Mouse (Mus musculus) CH12.LX (cell line): ENCODE results near the gene Wee1. TPM values are rescaled to one million over a fixed set of nuclear protein-coding genes. Genes with fewer than 3 reads are reported as not detected.
A peak's percentile ranks its signal among the peaks of the same experiment; 100 is the strongest.

Source experiments
- DNase-seq: peaks from one replicate; pipeline ENCODE4 v3.0.0-alpha.2; 2013; ENCODE audit errors: extremely low read depth
- H3K27ac ChIP-seq: 2 replicates; pipeline ENCODE4 v1.5.1; 2012; ENCODE audit warnings: low read depth, mild to moderate bottlenecking, control low read depth, moderate library complexity; ENCODE audit not compliant: insufficient read depth
- H3K27me3 ChIP-seq: replicated peaks from 2 replicates; pipeline ENCODE3; 2012; ENCODE audit warnings: inconsistent platforms
- H3K36me3 ChIP-seq, 2 experiments: replicated peaks in 1 of 2; 2 replicates each; pipeline versions ENCODE3 to v1.6.1; 2012; ENCODE audit warnings: inconsistent platforms in 1 of 2, low read length in 1 of 2, mild to moderate bottlenecking in 1 of 2, mixed read lengths in 1 of 2, moderate library complexity in 1 of 2; ENCODE audit not compliant: control insufficient read depth in 1 of 2, insufficient read depth in 1 of 2
- H3K4me1 ChIP-seq, 2 experiments: 2 replicates each; pipeline ENCODE4 v1.6.1; 2012; ENCODE audit warnings: inconsistent platforms in 1 of 2, moderate library complexity in 1 of 2; ENCODE audit not compliant: insufficient read depth in 2 of 2, control insufficient read depth in 1 of 2
- H3K4me2 ChIP-seq: 2 replicates; pipeline ENCODE4 v1.6.1; 2012; ENCODE audit warnings: low read depth, mild to moderate bottlenecking, control low read depth; ENCODE audit not compliant: poor library complexity, insufficient read depth, severe bottlenecking
- H3K4me3 ChIP-seq, 3 experiments: fragments of 150-350 bp in 1 of 3; sonication (generic) in 1 of 3; replicated peaks in 1 of 3; 2 replicates each; pipeline versions ENCODE3 to v1.5.1; 2011 to 2012; ENCODE audit warnings: low read depth in 2 of 3, low read length in 2 of 3, mild to moderate bottlenecking in 2 of 3, moderate library complexity in 2 of 3, control low read depth in 1 of 3, improper control_type of control experiment in 1 of 3, inconsistent platforms in 1 of 3, mixed read lengths in 1 of 3; ENCODE audit not compliant: poor library complexity in 1 of 3
- H3K79me2 ChIP-seq: replicated peaks from 2 replicates; pipeline ENCODE4 v1.6.1; 2012; ENCODE audit warnings: mild to moderate bottlenecking, moderate library complexity; ENCODE audit not compliant: control insufficient read depth, poor library complexity, insufficient read depth, severe bottlenecking; ENCODE audit errors: extremely low read depth
- H3K9ac ChIP-seq: 2 replicates; pipeline ENCODE4 v1.6.1; 2012; ENCODE audit warnings: low read depth, mild to moderate bottlenecking, control low read depth, moderate library complexity; ENCODE audit not compliant: insufficient read depth
- H3K9me3 ChIP-seq: replicated peaks from 2 replicates; pipeline ENCODE3; 2012; ENCODE audit warnings: low read length, inconsistent platforms, mixed read lengths
- BHLHE40 ChIP-seq: IDR thresholded peaks from 2 replicates; pipeline ENCODE4 v1.6.1; 2011; ENCODE audit warnings: mild to moderate bottlenecking, low read depth, low read length, improper control_type of control experiment
- CHD2 ChIP-seq: IDR thresholded peaks from 2 replicates; pipeline ENCODE4 v1.6.1; 2011; ENCODE audit warnings: low read length, improper control_type of control experiment
- CTCF ChIP-seq, 2 experiments: IDR thresholded peaks in 1 of 2; conservative IDR thresholded peaks in 1 of 2; 2 replicates each; pipeline ENCODE4 v1.5.1; 2011 to 2012; ENCODE audit warnings: low read depth in 2 of 2, low read length in 2 of 2, improper control_type of control experiment in 1 of 2, inconsistent platforms in 1 of 2, mild to moderate bottlenecking in 1 of 2, moderate library complexity in 1 of 2
- EP300 ChIP-seq: IDR thresholded peaks from 2 replicates; pipeline ENCODE4 v1.6.1; 2011; ENCODE audit warnings: low read length, improper control_type of control experiment
- ETS1 ChIP-seq: conservative IDR thresholded peaks from 2 replicates; pipeline ENCODE4 v1.6.1; 2012; ENCODE audit warnings: low read depth, mild to moderate bottlenecking, inconsistent platforms, low read length, improper control_type of control experiment, moderate library complexity
- HCFC1 ChIP-seq: IDR thresholded peaks from 2 replicates; pipeline ENCODE4 v1.6.1; 2012; ENCODE audit warnings: low read depth, mild to moderate bottlenecking, inconsistent platforms, low read length, improper control_type of control experiment
- IRF4 ChIP-seq: IDR thresholded peaks from 2 replicates; pipeline ENCODE4 v1.6.1; 2014; ENCODE audit warnings: low read depth, mild to moderate bottlenecking, inconsistent platforms, low read length, improper control_type of control experiment
- JUND ChIP-seq: conservative IDR thresholded peaks from 2 replicates; pipeline ENCODE4 v1.6.1; 2011; ENCODE audit warnings: low read depth, low read length, improper control_type of control experiment
- MAFK ChIP-seq: IDR thresholded peaks from 2 replicates; pipeline ENCODE4 v1.6.1; 2011; ENCODE audit warnings: low read length, improper control_type of control experiment; ENCODE audit not compliant: insufficient replicate concordance
- MEF2A ChIP-seq: IDR thresholded peaks from 2 replicates; pipeline ENCODE4 v1.6.1; 2014; ENCODE audit warnings: low read depth, mild to moderate bottlenecking, inconsistent platforms, low read length, improper control_type of control experiment, borderline replicate concordance
- MXI1 ChIP-seq: IDR thresholded peaks from 2 replicates; pipeline ENCODE4 v1.6.1; 2011; ENCODE audit warnings: mild to moderate bottlenecking, low read depth, low read length, improper control_type of control experiment
- MYC ChIP-seq: IDR thresholded peaks from 2 replicates; pipeline ENCODE4 v1.6.1; 2011; ENCODE audit warnings: low read depth, mild to moderate bottlenecking, improper control_type of control experiment, low read length
- NELFE ChIP-seq: IDR thresholded peaks from 2 replicates; pipeline ENCODE4 v1.6.1; 2011; ENCODE audit warnings: low read depth, low read length, improper control_type of control experiment
- NRF1 ChIP-seq: IDR thresholded peaks from 2 replicates; pipeline ENCODE4 v1.6.1; 2014; ENCODE audit warnings: low read depth, mild to moderate bottlenecking, inconsistent platforms, low read length, improper control_type of control experiment, moderate library complexity
- PAX5 ChIP-seq: IDR thresholded peaks from 2 replicates; pipeline ENCODE4 v1.6.1; 2012; ENCODE audit warnings: low read length, inconsistent platforms, mixed read lengths
- POLR2A ChIP-seq: IDR thresholded peaks from 2 replicates; pipeline ENCODE4 v1.6.1; 2011; ENCODE audit warnings: low read depth, mild to moderate bottlenecking, improper control_type of control experiment, low read length
- POLR2AphosphoS2 ChIP-seq: IDR thresholded peaks from 2 replicates; pipeline ENCODE4 v1.6.1; 2011; ENCODE audit warnings: low read depth, low read length, improper control_type of control experiment
- RAD21 ChIP-seq: IDR thresholded peaks from 2 replicates; pipeline ENCODE4 v1.6.1; 2011; ENCODE audit warnings: low read depth, mild to moderate bottlenecking, low read length, improper control_type of control experiment, moderate library complexity
- RCOR1 ChIP-seq: conservative IDR thresholded peaks from 2 replicates; pipeline ENCODE4 v1.6.1; 2012; ENCODE audit warnings: low read depth, mild to moderate bottlenecking, inconsistent platforms, low read length, improper control_type of control experiment
- SIN3A ChIP-seq: IDR thresholded peaks from 2 replicates; pipeline ENCODE4 v1.6.1; 2012; ENCODE audit warnings: low read length, improper control_type of control experiment, inconsistent platforms
- SMC3 ChIP-seq: IDR thresholded peaks from 2 replicates; pipeline ENCODE4 v1.6.1; 2011; ENCODE audit warnings: low read depth, low read length, improper control_type of control experiment
- TBP ChIP-seq: conservative IDR thresholded peaks from 2 replicates; pipeline ENCODE4 v1.6.1; 2011; ENCODE audit warnings: low read depth, low read length, improper control_type of control experiment
- TCF12 ChIP-seq: IDR thresholded peaks from 2 replicates; pipeline ENCODE4 v1.6.1; 2014; ENCODE audit warnings: low read depth, mild to moderate bottlenecking, inconsistent platforms, low read length, improper control_type of control experiment
- UBTF ChIP-seq: IDR thresholded peaks from 2 replicates; pipeline ENCODE4 v1.6.1; 2012; ENCODE audit warnings: low read depth, mild to moderate bottlenecking, inconsistent platforms, low read length, improper control_type of control experiment, moderate library complexity
- USF1 ChIP-seq: IDR thresholded peaks from 2 replicates; pipeline ENCODE4 v1.6.1; 2014; ENCODE audit warnings: low read depth, mild to moderate bottlenecking, inconsistent platforms, low read length, improper control_type of control experiment
- USF2 ChIP-seq: conservative IDR thresholded peaks from 2 replicates; pipeline ENCODE4 v1.6.1; 2011; ENCODE audit warnings: low read depth, low read length, improper control_type of control experiment
- ZKSCAN1 ChIP-seq: IDR thresholded peaks from 2 replicates; pipeline ENCODE4 v1.6.1; 2012; ENCODE audit warnings: low read depth, inconsistent platforms, low read length, improper control_type of control experiment, borderline replicate concordance
- ZMIZ1 ChIP-seq: IDR thresholded peaks from 2 replicates; pipeline ENCODE4 v1.6.1; 2012; ENCODE audit warnings: low read depth, mild to moderate bottlenecking, inconsistent platforms, low read length, improper control_type of control experiment
- ZNF384 ChIP-seq: IDR thresholded peaks from 2 replicates; pipeline ENCODE4 v1.6.1; 2012; ENCODE audit warnings: low read depth, low read length, improper control_type of control experiment, inconsistent platforms
- dilution Hi-C: fragments of 300-500 bp; cut with MboI; formaldehyde crosslinking; loops from 2 replicates; pipeline ENCODE4 v1.14.3; 2020; ENCODE audit warnings: low sequenced_read_pairs; ENCODE audit not compliant: extremely low pct_unique_long_range_greater_than_20kb, extremely low pct_ligation_motif_present
- in situ Hi-C: fragments of 300-500 bp; cut with MboI; formaldehyde crosslinking; loops from 3 replicates; pipeline ENCODE4 v1.14.3; 2019; ENCODE audit warnings: low sequenced_read_pairs, low pct_ligation_motif_present, low pct_unique_long_range_greater_than_20kb, mixed read lengths
- polyA plus RNA-seq: library from polyadenylated mRNA; unstranded; fragments of >175 nt; gene quantifications from 2 replicates; pipeline ENCODE4 v1.2.1, GENCODE M21; 2012; ENCODE audit warnings: low read depth; ENCODE audit not compliant: insufficient read length
- total RNA-seq, 2 experiments: library from RNA; depleted of rRNA; stranded (reverse); fragments of 300-350 nt in 1 of 2; fragments of >200 nt in 1 of 2; gene quantifications; 2 replicates each; pipeline ENCODE4 v1.2.3; 2012 to 2014

Wee1 gene
- total and polyA plus RNA-seq, 3 experiments: 10.1 to 30.3 (median 14.2) TPM

DNA sequence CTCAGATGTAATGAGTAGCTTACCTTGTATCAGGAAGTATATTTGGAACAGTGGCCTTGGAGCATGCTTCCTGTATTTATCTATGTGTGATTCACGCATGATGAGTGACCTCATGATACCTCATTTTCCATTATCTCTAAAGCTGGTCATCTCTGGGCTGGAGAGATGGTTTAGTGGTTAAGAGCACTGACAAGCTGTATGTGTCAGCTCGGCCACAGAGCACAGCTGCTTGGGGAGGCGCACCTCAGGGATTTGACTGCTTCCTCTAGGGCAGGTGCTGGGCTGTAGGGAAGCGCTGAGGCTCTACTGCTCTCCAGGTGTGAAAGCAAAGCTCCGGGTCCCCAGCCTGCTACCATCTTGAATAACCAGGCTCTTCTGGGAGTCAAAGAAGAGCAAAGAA lies 43.7 kb upstream of the Wee1 start:
- H3K4me1 ChIP-seq: peaks cover 5 to 13% of the 10 kb centered on the region in 2 experiments; a peak in 3 of 4 replicates
- no peaks in the 10 kb centered on the region for H3K9me3 ChIP-seq
- H3K27me3 ChIP-seq: no peaks in the 10 kb centered on the region
- dilution Hi-C loops (no loop called here), in situ Hi-C loops (no loop called here)
- H3K4me2 ChIP-seq: no peak overlapping the region
- no peak overlapping the region for H3K4me3 ChIP-seq
- H3K79me2 ChIP-seq: no peaks in the 10 kb centered on the region
- H3K36me3 ChIP-seq: peaks cover 50 to 90% of the 10 kb centered on the region in 2 experiments
- H3K27ac ChIP-seq: peak overlapping the region; percentile 31; the same call in 1 of the 2 replicates
- H3K9ac ChIP-seq: no peak overlapping the region
- TF ChIP-seq MXI1 (no peak), NRF1 (no peak), ZNF384 (no peak), SMC3 (no peak), ETS1 (peak; percentile 79), TCF12 (peak; percentile 74; the same call in 1 of the 2 replicates), CHD2 (no peak), USF2 (no peak), POLR2A (no peak), IRF4 (peak; percentile 22; the same call in 1 of the 2 replicates), BHLHE40 (peak; percentile 69), TBP (no peak), ZMIZ1 (no peak), UBTF (no peak), JUND (no peak), MEF2A (no peak), CTCF (conservative IDR thresholded peaks at IDR 0.05 in 1 of 2, IDR thresholded peaks at IDR 0.05 in 1 of 2; ENCODE audit: low read depth in 2 of 2, low read length in 2 of 2) (no peak), PAX5 (no peak), POLR2AphosphoS2 (no peak), SIN3A (no peak), HCFC1 (no peak), RCOR1 (no peak), RAD21 (no peak), EP300 (peak; percentile 18; the same call in 1 of the 2 replicates), MAFK (no peak), ZKSCAN1 (no peak), NELFE (no peak), USF1 (no peak), MYC (no peak)
- DNase-seq: peak; percentile 58
